Mouse (Mus musculus): ENCODE measurements around the gene Anapc15. TPM values are rescaled to one million over a fixed set of nuclear protein-coding genes. Genes with fewer than 3 reads are reported as not detected.

Gene Anapc15
- total and polyA plus RNA-seq, 2 experiments from 2014 or later = 49.9 to 62.7 TPM

GRCm38 (mm10) chr7:101833916-101834584, 29.5 kb upstream of the Anapc15 start:
- peaks cover 6% of the 10 kb centered on the region; the same call in 1 of the 2 replicates for H3K36me3 ChIP-seq (ENCODE audit: insufficient read depth, low read length)

GRCm38 (mm10) chr7:101834903-101835302, 28.6 kb upstream of the Anapc15 start:
- H3K27me3 ChIP-seq (ENCODE audit: insufficient read depth, low read length) = peaks cover 11% of the 10 kb centered on the region; the same call in 1 of the 2 replicates

More at GRCm38 (mm10) chr7:101833916-101834584, 29.5 kb upstream of the Anapc15 start:
- no peak for TF ChIP-seq CTCF (IDR thresholded peaks at IDR 0.05)
- Histone ChIP-seq H3K27me3 (ENCODE audit: insufficient read depth, low read length) (peaks cover 11% of the 10 kb centered on the region; the same call in 1 of the 2 replicates), H3K4me3 (ENCODE audit: low read depth, low read length) (no peak overlapping the region), H3K27ac (ENCODE audit: low read depth, low read length) (no peak overlapping the region), H3K4me2 (ENCODE audit: low read depth, low read length, poor library complexity, severe bottlenecking) (no peak overlapping the region), H3K9me3 (ENCODE audit: low read length) (no peaks in the 10 kb centered on the region), H3K4me1 (ENCODE audit: insufficient read depth, low read length) (peaks cover 7% of the 10 kb centered on the region; the same call in 1 of the 2 replicates), H3K9ac (replicated peaks; ENCODE audit: low read length, poor library complexity, severe bottlenecking) (no peak overlapping the region)
- ATAC-seq (ENCODE audit: low FRiP score) (no peak), DNase-seq (ENCODE audit: low spot score) (peak; percentile 54)
- WGBS = 55% methylated on average over 3 of the region's 3 CpGs

GRCm38 (mm10) chr7:101835457-101836109, 27.9 kb upstream of the Anapc15 start:
- DNase-seq (ENCODE audit: low spot score) = no peak

More at GRCm38 (mm10) chr7:101834903-101835302, 28.6 kb upstream of the Anapc15 start:
- no peak for TF ChIP-seq CTCF (IDR thresholded peaks at IDR 0.05)
- H3K9ac ChIP-seq (replicated peaks; ENCODE audit: low read length, poor library complexity, severe bottlenecking) = no peak overlapping the region
- peaks cover 6% of the 10 kb centered on the region; the same call in 1 of the 2 replicates for H3K36me3 ChIP-seq (ENCODE audit: insufficient read depth, low read length)
- no peak overlapping the region for H3K27ac ChIP-seq (ENCODE audit: low read depth, low read length)
- peaks cover 7% of the 10 kb centered on the region; the same call in 1 of the 2 replicates for H3K4me1 ChIP-seq (ENCODE audit: insufficient read depth, low read length)
- H3K4me2 ChIP-seq (ENCODE audit: low read depth, low read length, poor library complexity, severe bottlenecking) = no peak overlapping the region
- H3K4me3 ChIP-seq (ENCODE audit: low read depth, low read length) = no peak overlapping the region
- WGBS = 51% methylated on average over 3 of the region's 3 CpGs
- ATAC-seq (ENCODE audit: low FRiP score) (no peak), DNase-seq (ENCODE audit: low spot score) (no peak)
- H3K9me3 ChIP-seq (ENCODE audit: low read length) = no peaks in the 10 kb centered on the region

GRCm38 (mm10) chr7:101836271-101837153, 27.0 kb upstream of the Anapc15 start:
- Histone ChIP-seq H3K9me3 (ENCODE audit: low read length) (no peaks in the 10 kb centered on the region), H3K27ac (ENCODE audit: low read depth, low read length) (peak overlapping the region; percentile 68), H3K36me3 (ENCODE audit: insufficient read depth, low read length) (no peaks in the 10 kb centered on the region), H3K4me1 (ENCODE audit: insufficient read depth, low read length) (peaks cover 7% of the 10 kb centered on the region; the same call in 1 of the 2 replicates), H3K4me3 (ENCODE audit: low read depth, low read length) (peak overlapping the region; percentile 63), H3K9ac (replicated peaks; ENCODE audit: low read length, poor library complexity, severe bottlenecking) (peak overlapping the region; percentile 68), H3K4me2 (ENCODE audit: low read depth, low read length, poor library complexity, severe bottlenecking) (peak overlapping the region; percentile 100), H3K27me3 (ENCODE audit: insufficient read depth, low read length) (peaks cover 11% of the 10 kb centered on the region; the same call in 1 of the 2 replicates)
- peak; percentile 66 for DNase-seq (ENCODE audit: low spot score)
- ATAC-seq (ENCODE audit: low FRiP score) = peak; percentile 61
- TF ChIP-seq CTCF (IDR thresholded peaks at IDR 0.05) = no peak
- under 1% methylated on average over 49 of the region's 63 CpGs for WGBS

More at GRCm38 (mm10) chr7:101835457-101836109, 27.9 kb upstream of the Anapc15 start:
- peaks cover 11% of the 10 kb centered on the region; the same call in 1 of the 2 replicates for H3K27me3 ChIP-seq (ENCODE audit: insufficient read depth, low read length)
- H3K36me3 ChIP-seq (ENCODE audit: insufficient read depth, low read length) = peaks cover 5% of the 10 kb centered on the region; the same call in 1 of the 2 replicates
- peak overlapping the region; percentile 100 for H3K4me2 ChIP-seq (ENCODE audit: low read depth, low read length, poor library complexity, severe bottlenecking)
- ATAC-seq (ENCODE audit: low FRiP score) = no peak
- H3K27ac ChIP-seq (ENCODE audit: low read depth, low read length) = no peak overlapping the region
- no peaks in the 10 kb centered on the region for H3K9me3 ChIP-seq (ENCODE audit: low read length)
- WGBS = 47% methylated on average over 5 of the region's 5 CpGs
- H3K4me1 ChIP-seq (ENCODE audit: insufficient read depth, low read length) = peaks cover 7% of the 10 kb centered on the region; the same call in 1 of the 2 replicates
- peak overlapping the region; percentile 63; the same call in 1 of the 2 replicates for H3K4me3 ChIP-seq (ENCODE audit: low read depth, low read length)
- no peak overlapping the region for H3K9ac ChIP-seq (replicated peaks; ENCODE audit: low read length, poor library complexity, severe bottlenecking)
- TF ChIP-seq CTCF (IDR thresholded peaks at IDR 0.05) = peak; percentile 20; the same call in 1 of the 2 replicates

GRCm38 (mm10) chr7:101837154-101837605, 26.3 kb upstream of the Anapc15 start:
- WGBS = under 1% methylated on average over 20 of the region's 20 CpGs
- no peak for TF ChIP-seq CTCF (IDR thresholded peaks at IDR 0.05)
- no peak for ATAC-seq (ENCODE audit: low FRiP score)
- peak overlapping the region; percentile 50 for H3K9ac ChIP-seq (replicated peaks; ENCODE audit: low read length, poor library complexity, severe bottlenecking)
- H3K4me2 ChIP-seq (ENCODE audit: low read depth, low read length, poor library complexity, severe bottlenecking) = peak overlapping the region; percentile 100
- H3K4me3 ChIP-seq (ENCODE audit: low read depth, low read length) = peak overlapping the region; percentile 63
- no peaks in the 10 kb centered on the region for H3K9me3 ChIP-seq (ENCODE audit: low read length)
- peaks cover 11% of the 10 kb centered on the region; the same call in 1 of the 2 replicates for H3K27me3 ChIP-seq (ENCODE audit: insufficient read depth, low read length)
- no peaks in the 10 kb centered on the region for H3K36me3 ChIP-seq (ENCODE audit: insufficient read depth, low read length)
- DNase-seq (ENCODE audit: low spot score) = peak; percentile 5
- H3K27ac ChIP-seq (ENCODE audit: low read depth, low read length) = peak overlapping the region; percentile 47
- peaks cover 7% of the 10 kb centered on the region; the same call in 1 of the 2 replicates for H3K4me1 ChIP-seq (ENCODE audit: insufficient read depth, low read length)
